Mouse (Mus musculus) hindbrain, embryonic 10.5 days (tissue): ENCODE measurements around the gene Tmem150b. TPM values are rescaled to one million over a fixed set of nuclear protein-coding genes. Genes with fewer than 3 reads are reported as not detected.

Experiments
- DNase-seq: peaks from one replicate; pipeline ENCODE4 v3.0.0-alpha.2; 2017; ENCODE audit warnings: low spot score
- H3K27ac ChIP-seq: fragments of 300-500 bp; sonication (generic); 2 replicates; pipeline ENCODE4 v1.5.1; 2016; ENCODE audit warnings: mild to moderate bottlenecking, moderate library complexity
- H3K27me3 ChIP-seq: fragments of 300-500 bp; sonication (generic); 2 replicates; pipeline ENCODE4 v1.6.1; 2016; ENCODE audit warnings: mild to moderate bottlenecking; ENCODE audit not compliant: poor library complexity, insufficient read depth, severe bottlenecking
- H3K36me3 ChIP-seq: fragments of 300-500 bp; sonication (generic); 2 replicates; pipeline ENCODE4 v1.6.1; 2016; ENCODE audit warnings: mild to moderate bottlenecking, moderate library complexity
- H3K4me1 ChIP-seq: fragments of 300-500 bp; sonication (generic); replicated peaks from 2 replicates; pipeline ENCODE4 v1.6.1; 2016; ENCODE audit warnings: mild to moderate bottlenecking
- H3K4me3 ChIP-seq: fragments of 300-500 bp; sonication (generic); 2 replicates; pipeline ENCODE4 v1.5.1; 2016; ENCODE audit warnings: mild to moderate bottlenecking, moderate library complexity
- H3K9me3 ChIP-seq: fragments of 300-500 bp; sonication (generic); 2 replicates; pipeline ENCODE4 v1.6.1; 2016; ENCODE audit warnings: mild to moderate bottlenecking, moderate library complexity
- WGBS: fragments of 180-500 bp; shearing (Covaris S2); methylation state at CpG from one replicate; pipeline ENCODE4 v1.1.7; 2016; 5-methylcytosine and 5-hydroxymethylcytosine counted together
- polyA plus RNA-seq: library from polyadenylated mRNA; unstranded; fragments of >200 nt; fragmentation: Nextera tagmentation; extraction: Ambion mirVana; gene quantifications from 2 replicates; pipeline ENCODE4 v1.2.1, GENCODE M21; 2016

The Tmem150b gene
- polyA plus RNA-seq = 0.14 and 0.17 TPM in 2 replicates

DNA sequence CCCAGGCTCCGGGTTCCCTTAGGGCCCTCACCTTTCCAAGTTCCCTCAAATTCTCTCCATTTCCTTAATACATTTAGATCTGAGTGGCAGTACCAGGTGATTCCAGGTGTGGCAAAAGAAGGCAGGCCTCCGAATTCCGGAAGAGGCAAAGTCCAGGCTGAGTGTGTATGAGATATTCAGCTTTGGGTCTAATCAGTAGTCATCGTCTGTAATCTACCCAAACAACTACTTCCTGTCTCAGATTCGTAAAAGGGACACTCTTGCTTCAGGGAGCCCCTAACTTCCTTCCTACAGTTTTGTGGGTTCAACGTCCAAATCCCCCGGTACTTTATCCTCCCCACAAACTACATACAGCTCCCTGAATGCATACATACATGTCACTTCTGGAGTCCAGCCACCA is at the start of gene Tmem150b:
Tmem150b (minus strand) TSS at position 81 of the 400 bp plus-strand sequence.
- no peak within 1 kb of the TSS for H3K4me3 ChIP-seq
- H3K4me1 ChIP-seq = no peaks in the 10 kb centered on the region
- H3K36me3 ChIP-seq = no peaks in the 10 kb centered on the region
- H3K27me3 ChIP-seq = no peaks in the 10 kb centered on the region
- no peak within 1 kb of the TSS for H3K27ac ChIP-seq
- H3K9me3 ChIP-seq = no peaks in the 10 kb centered on the region
- 89% methylated on average over 7 of the region's 7 CpGs for WGBS
- no peak for DNase-seq

- Histone ChIP-seq H3K4me3 (0 out of 2 replicates have a peak within 1 kb of the TSS, but pooled peaks have one; percentile 7), H3K9me3 (no peaks in the 10 kb centered on the region), H3K36me3 (no peaks in the 10 kb centered on the region), H3K4me1 (no peaks in the 10 kb centered on the region; the same call in 1 of the 2 replicates), H3K27ac (no peak within 1 kb of the TSS), H3K27me3 (peaks cover 23% of the 10 kb centered on the region)
- DNase-seq = no peak
- 72% methylated on average over 5 of the region's 5 CpGs for WGBS
These were observed 46.2 kb upstream of the Tmem150b start, which contains the start of gene Fam71e2 for GRCm38 (mm10) chr7:4771202-4771601. Gene Fam71e2 (minus strand): TSS chr7:4771302.

- Histone ChIP-seq H3K27ac (no peak overlapping the region), H3K9me3 (no peaks in the 10 kb centered on the region), H3K27me3 (no peaks in the 10 kb centered on the region), H3K36me3 (no peaks in the 10 kb centered on the region), H3K4me1 (peaks cover 10% of the 10 kb centered on the region), H3K4me3 (no peak overlapping the region)
- WGBS = 20% methylated on average over 4 of the region's 4 CpGs
- DNase-seq = no peak
These were observed 40.1 kb upstream of the Tmem150b start for GRCm38 (mm10) chr7:4764946-4765710.

DNA sequence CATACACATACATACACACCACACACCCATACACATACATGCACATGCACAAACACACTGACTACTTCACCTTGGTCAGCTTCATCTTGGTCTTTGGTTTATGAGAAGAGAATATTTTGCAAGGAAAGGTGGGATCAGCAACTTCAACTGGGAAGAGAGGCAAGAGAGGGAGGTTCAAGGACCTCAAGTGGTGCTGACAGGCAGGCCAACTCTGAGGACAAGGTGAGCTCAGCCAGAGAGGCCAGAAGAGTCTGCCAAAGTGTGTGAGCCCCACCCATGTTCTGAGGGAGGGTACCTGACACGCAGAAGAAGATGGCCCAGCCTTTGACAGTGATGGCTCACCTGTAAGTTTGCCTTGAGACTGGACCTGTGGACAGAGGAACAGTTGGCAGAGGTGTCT is 34.6 kb upstream of the Tmem150b start:
- no peak overlapping the region for H3K27ac ChIP-seq
- no peaks in the 10 kb centered on the region for H3K36me3 ChIP-seq
- peaks cover under 1% of the 10 kb centered on the region; the same call in 1 of the 2 replicates for H3K4me1 ChIP-seq
- peaks cover 2% of the 10 kb centered on the region; the same call in 1 of the 2 replicates for H3K9me3 ChIP-seq
- DNase-seq = no peak
- peaks cover 4% of the 10 kb centered on the region; the same call in 1 of the 2 replicates for H3K27me3 ChIP-seq
- WGBS = 58% methylated on average over 1 of the region's 1 CpGs
- H3K4me3 ChIP-seq = no peak overlapping the region

DNA sequence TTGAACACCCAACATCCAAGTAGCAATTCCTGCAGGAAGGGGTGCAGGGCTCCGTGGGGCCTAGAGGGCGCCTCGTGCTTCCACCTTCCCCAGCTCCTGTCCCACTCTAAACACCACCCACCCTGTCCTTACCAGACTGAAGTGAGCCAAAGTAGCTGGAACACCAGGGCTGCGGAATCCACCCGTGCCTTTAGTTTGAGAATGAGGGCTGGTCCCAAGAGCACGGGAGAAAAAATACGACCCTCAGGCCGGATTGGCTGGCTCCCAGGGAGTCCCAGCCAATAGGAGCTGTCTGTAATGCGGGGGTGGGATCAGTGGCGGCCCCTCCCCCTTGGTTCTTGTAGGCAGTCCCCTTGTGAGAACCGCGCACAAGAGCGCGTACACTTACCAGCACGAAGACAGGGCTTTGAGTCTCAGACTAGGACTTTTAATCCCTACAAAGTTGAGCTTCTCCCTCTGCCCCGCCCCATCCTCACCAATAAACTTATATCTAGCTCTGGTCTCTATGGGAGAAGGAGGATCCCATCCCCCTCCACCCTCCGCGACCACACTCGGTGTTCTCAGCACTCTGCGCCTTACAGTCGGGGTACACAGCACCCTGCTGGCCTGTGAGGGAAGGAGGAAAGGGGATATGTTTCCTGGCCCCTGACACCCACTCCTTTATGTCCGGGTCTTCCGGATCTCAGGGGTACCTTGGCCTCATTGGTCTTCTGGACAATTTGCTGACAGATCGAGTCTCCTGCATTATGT is 27.9 kb upstream of the Tmem150b start, which contains the start of gene Cox6b2:
Cox6b2 (minus strand) TSS at position 274 of the 750 bp plus-strand sequence.
- peak; percentile 89 for DNase-seq
- H3K27ac ChIP-seq = peak within 1 kb of the TSS; percentile 76
- peak within 1 kb of the TSS; percentile 47 for H3K4me3 ChIP-seq
- no peaks in the 10 kb centered on the region for H3K36me3 ChIP-seq
- peaks cover 14% of the 10 kb centered on the region for H3K27me3 ChIP-seq
- WGBS = 5% methylated on average over 24 of the region's 24 CpGs
- H3K9me3 ChIP-seq = peaks cover 2% of the 10 kb centered on the region; the same call in 1 of the 2 replicates
- peaks cover 22% of the 10 kb centered on the region for H3K4me1 ChIP-seq

DNA sequence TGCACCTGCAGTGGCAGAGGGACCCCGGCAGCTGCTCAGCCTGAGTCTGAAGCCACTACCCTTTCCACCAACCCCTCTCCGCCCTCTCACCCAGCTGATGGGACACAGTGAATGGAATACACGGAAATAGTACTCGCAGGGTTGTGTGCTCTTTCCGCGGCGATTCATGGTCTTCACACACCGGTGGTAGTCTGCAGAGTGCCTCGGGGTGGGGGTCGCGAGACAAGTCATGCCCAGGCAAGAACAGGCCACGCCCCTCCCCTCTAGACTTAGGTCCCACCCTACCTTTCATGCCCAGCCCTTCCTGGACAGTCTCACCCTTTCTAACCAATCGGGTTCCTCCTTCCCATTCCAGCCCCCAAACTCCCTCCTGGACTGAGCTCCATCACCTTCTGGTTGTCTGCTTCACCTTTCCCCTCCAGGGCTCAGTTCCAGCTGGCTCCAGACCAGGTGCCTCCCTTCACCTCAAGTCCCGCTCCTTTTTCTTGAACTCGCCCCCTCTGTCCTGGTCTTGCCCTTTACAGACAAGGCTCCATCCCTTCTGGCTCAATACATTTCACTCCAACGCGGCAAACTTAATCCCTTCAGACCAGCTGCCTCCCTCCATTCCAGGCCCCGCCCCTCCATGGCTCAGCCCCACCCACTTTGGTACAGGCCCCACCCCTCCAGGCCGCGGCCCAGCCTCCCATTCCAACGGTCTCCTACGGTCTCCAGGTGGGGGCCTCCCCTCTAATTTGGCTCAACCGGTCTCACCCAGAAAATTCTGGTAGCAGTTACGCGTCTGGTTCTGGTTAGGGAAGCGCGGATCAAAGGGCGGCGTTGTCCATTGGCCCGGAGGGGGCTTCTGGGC is 27.1 kb upstream of the Tmem150b start:
- H3K27me3 ChIP-seq = peaks cover 13% of the 10 kb centered on the region
- peak overlapping the region; percentile 76 for H3K27ac ChIP-seq
- no peaks in the 10 kb centered on the region for H3K36me3 ChIP-seq
- WGBS = 2% methylated on average over 30 of the region's 30 CpGs
- H3K4me1 ChIP-seq = peaks cover 22% of the 10 kb centered on the region
- no peaks in the 10 kb centered on the region for H3K9me3 ChIP-seq
- peak; percentile 69 for DNase-seq
- peak overlapping the region; percentile 47 for H3K4me3 ChIP-seq

DNA sequence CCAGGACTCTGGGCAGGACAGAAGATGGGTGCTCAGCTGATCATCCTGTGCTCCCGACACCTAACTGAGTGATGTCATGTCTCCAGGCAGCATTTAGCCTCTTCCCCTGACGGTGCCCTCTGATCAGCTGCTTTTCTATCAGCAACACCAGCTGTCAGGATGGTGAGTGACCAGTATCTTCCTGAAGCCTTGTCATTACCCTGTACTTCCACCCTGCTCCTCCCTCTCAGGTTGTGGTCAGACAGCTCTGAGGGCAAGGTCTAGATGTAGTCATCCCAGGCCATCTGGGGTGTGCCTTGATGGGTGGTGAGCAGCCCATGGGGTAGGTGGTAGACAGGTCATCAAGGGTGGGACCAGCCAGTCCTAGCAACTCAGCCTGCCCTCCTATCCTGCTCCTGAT is 24.1 kb upstream of the Tmem150b start:
- Histone ChIP-seq H3K9me3 (no peaks in the 10 kb centered on the region), H3K27me3 (peaks cover 10% of the 10 kb centered on the region), H3K4me1 (peaks cover 38% of the 10 kb centered on the region), H3K4me3 (no peak overlapping the region), H3K36me3 (peaks cover 30% of the 10 kb centered on the region), H3K27ac (no peak overlapping the region)
- no peak for DNase-seq
- 94% methylated on average over 2 of the region's 2 CpGs for WGBS

- no peak overlapping the region for H3K4me3 ChIP-seq
- no peak overlapping the region for H3K27ac ChIP-seq
- no peaks in the 10 kb centered on the region for H3K9me3 ChIP-seq
- 0 out of 2 replicates have a peak, but pooled peaks cover 3% of the 10 kb centered on the region for H3K27me3 ChIP-seq
- 80% methylated on average over 4 of the region's 4 CpGs for WGBS
- peaks cover 39% of the 10 kb centered on the region for H3K4me1 ChIP-seq
- peaks cover 38% of the 10 kb centered on the region for H3K36me3 ChIP-seq
- DNase-seq = no peak
These were observed 23.3 kb upstream of the Tmem150b start for GRCm38 (mm10) chr7:4748321-4748720.

DNA sequence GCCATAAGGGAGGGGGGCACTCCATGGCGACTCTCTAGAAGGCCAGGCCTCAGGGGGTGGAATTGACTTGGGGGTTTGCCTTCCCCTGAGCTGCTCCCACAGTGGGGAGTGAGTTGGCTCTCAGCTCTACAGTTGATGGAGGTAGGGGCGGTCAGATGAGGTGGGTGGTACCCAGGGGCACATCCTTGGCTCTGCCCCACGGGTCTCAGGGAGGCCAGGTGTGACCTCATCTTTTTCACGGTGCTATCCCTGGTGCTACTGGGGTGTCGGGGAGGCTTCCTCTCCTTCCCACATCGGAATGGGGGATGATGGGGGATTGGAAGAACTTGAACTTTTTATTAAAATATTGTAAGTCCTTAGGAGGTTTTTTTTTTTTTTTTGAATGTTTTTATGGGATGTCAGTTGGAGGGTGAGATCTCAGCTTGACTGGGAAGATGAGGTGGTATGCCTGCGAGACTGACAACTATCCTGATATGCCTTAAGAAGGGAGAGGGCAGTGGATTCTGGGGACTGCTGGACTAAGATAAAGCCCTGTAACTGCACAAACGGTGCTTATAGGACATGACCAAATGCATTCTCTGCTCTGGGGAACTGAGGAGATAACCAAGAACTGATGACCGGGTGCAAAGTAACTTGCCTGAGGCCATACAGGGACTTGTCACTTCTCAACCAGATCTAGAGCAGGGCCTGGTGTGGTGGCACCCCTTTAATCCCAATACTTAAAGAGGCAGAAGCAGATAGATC is 22.3 kb upstream of the Tmem150b start:
- Histone ChIP-seq H3K27ac (no peak overlapping the region), H3K4me3 (no peak overlapping the region), H3K27me3 (0 out of 2 replicates have a peak, but pooled peaks cover 3% of the 10 kb centered on the region), H3K4me1 (peaks cover 39% of the 10 kb centered on the region), H3K36me3 (peaks cover 48% of the 10 kb centered on the region), H3K9me3 (no peaks in the 10 kb centered on the region)
- 73% methylated on average over 9 of the region's 9 CpGs for WGBS
- no peak for DNase-seq

DNA sequence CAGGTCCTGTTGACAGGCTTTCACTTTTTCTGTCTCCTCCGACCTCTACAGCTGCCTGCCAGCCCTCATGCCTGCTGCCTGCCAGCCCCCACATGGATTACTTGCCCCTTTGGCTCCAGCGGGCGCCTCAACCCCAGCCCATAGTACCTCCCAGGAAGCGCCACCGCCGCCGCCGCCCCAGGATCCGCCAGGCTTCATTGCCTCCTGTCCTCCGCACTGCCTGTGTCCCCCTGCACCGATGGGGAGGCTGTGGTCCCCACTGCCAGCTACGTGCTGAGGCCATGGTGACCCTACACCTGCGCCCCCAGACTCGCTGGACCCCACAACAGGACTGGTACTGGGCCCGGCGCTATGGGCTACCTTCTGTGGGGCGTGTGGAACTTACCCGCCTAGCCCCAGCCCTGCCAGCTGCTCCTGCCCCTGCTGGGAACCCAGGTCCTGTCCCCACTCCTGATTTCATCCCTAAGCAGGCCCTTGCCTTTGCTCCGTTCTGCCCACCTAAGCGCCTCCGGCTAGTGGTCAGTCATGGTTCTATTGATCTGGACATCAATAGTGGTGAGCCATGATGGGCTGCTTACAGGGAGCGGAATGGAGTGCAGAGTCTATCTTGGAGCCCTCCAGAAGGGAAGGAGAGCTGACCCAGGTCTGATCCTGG is 21.4 kb upstream of the Tmem150b start:
- DNase-seq = no peak
- Histone ChIP-seq H3K27ac (0 out of 2 replicates have a peak overlapping the region, but pooled peaks have one; percentile 23), H3K9me3 (no peaks in the 10 kb centered on the region), H3K27me3 (0 out of 2 replicates have a peak, but pooled peaks cover 3% of the 10 kb centered on the region), H3K4me1 (peaks cover 39% of the 10 kb centered on the region), H3K36me3 (peaks cover 53% of the 10 kb centered on the region), H3K4me3 (no peak overlapping the region)
- 79% methylated on average over 22 of the region's 22 CpGs for WGBS

GRCm38 (mm10) chr7:4744886-4745285 is 19.8 kb upstream of the Tmem150b start:
- no peak for DNase-seq
- H3K36me3 ChIP-seq = peaks cover 53% of the 10 kb centered on the region
- H3K9me3 ChIP-seq = no peaks in the 10 kb centered on the region
- H3K27ac ChIP-seq = no peak overlapping the region
- WGBS = 90% methylated on average over 6 of the region's 6 CpGs
- H3K4me1 ChIP-seq = peaks cover 46% of the 10 kb centered on the region
- no peak overlapping the region for H3K4me3 ChIP-seq
- no peaks in the 10 kb centered on the region for H3K27me3 ChIP-seq
